Mouse (Mus musculus): Measurements from ENCODE around the gene Epor.

DNA sequence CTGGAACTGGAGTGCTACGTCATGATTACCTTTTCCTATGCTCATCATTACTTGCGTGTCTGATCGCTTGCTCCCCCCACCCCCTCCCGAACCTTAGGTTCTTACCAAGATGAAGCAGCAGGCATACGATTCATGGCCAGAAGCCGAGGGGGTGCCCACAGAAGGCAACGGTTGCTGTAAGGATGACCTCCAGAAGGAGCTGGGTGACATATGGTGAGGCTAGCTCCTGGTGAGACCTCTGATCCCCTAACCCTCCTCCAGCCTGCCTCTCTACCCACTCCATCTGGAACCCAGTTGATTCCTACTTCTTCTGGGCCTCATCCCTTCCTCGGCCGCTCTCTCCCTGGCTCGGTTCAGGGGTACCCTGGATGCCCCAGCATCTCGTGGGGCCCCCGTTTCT lies 29.3 kb downstream of the Epor start:
- TF ChIP-seq CTCF (IDR thresholded peaks at IDR 0.05; ENCODE audit: low read depth, low read length): no peak
- TF ChIP-seq POLR2A (IDR thresholded peaks at IDR 0.05; ENCODE audit: extremely low read depth, insufficient read depth, low read length): no peak

All from liver, adult 2 months (tissue).